Mouse (Mus musculus): ENCODE results near the gene Slc35g2.

Slc35g2 gene

GRCm38 (mm10) chr9:100558991-100559390 is 11.9 kb downstream of the Slc35g2 start:
- DNase-seq (ENCODE audit: low spot score) = no peak

GRCm38 (mm10) chr9:100558023-100558573 is 12.8 kb downstream of the Slc35g2 start:
- no peak for DNase-seq (ENCODE audit: low spot score)

- no peak for DNase-seq (ENCODE audit: low spot score)
These were observed 15.2 kb downstream of the Slc35g2 start for GRCm38 (mm10) chr9:100555686-100556085.

- no peak for DNase-seq (ENCODE audit: low spot score)
These were observed 22.6 kb downstream of the Slc35g2 start for GRCm38 (mm10) chr9:100548313-100548712.

- no peak for DNase-seq (ENCODE audit: low spot score)
These were observed 24.3 kb downstream of the Slc35g2 start for GRCm38 (mm10) chr9:100546594-100546910.

GRCm38 (mm10) chr9:100545715-100546593 is 24.9 kb downstream of the Slc35g2 start, which contains the start of gene Nck1:
Nck1 (minus strand) TSS chr9:100546134.
- DNase-seq (ENCODE audit: low spot score) = peak; percentile 97

GRCm38 (mm10) chr9:100544948-100545714 is 25.8 kb downstream of the Slc35g2 start:
- no peak for DNase-seq (ENCODE audit: low spot score)

- no peak for DNase-seq (ENCODE audit: low spot score)
These were observed 35.1 kb downstream of the Slc35g2 start for GRCm38 (mm10) chr9:100535618-100536262.

GRCm38 (mm10) chr9:100534686-100535085 is 36.2 kb downstream of the Slc35g2 start:
- DNase-seq (ENCODE audit: low spot score) = no peak

- DNase-seq (ENCODE audit: low spot score) = no peak
These were observed 37.9 kb downstream of the Slc35g2 start for GRCm38 (mm10) chr9:100532847-100533505.

GRCm38 (mm10) chr9:100531296-100531695 is 39.6 kb downstream of the Slc35g2 start:
- DNase-seq (ENCODE audit: low spot score) = no peak

- no peak for DNase-seq (ENCODE audit: low spot score)
These were observed 45.7 kb downstream of the Slc35g2 start for GRCm38 (mm10) chr9:100525225-100525624.

- DNase-seq (ENCODE audit: low spot score) = no peak
These were observed 48.9 kb downstream of the Slc35g2 start for GRCm38 (mm10) chr9:100522029-100522428.

- DNase-seq (ENCODE audit: low spot score) = no peak
These were observed 50.3 kb downstream of the Slc35g2 start for GRCm38 (mm10) chr9:100520586-100520985.

GRCm38 (mm10) chr9:100520012-100520411 is 50.9 kb downstream of the Slc35g2 start:
- DNase-seq (ENCODE audit: low spot score) = no peak

- no peak for DNase-seq (ENCODE audit: low spot score)
These were observed 63.3 kb downstream of the Slc35g2 start for GRCm38 (mm10) chr9:100507581-100507980.

GRCm38 (mm10) chr9:100506652-100507051 is 64.2 kb downstream of the Slc35g2 start:
- peak; percentile 14 for DNase-seq (ENCODE audit: low spot score)

GRCm38 (mm10) chr9:100505498-100505897 is 65.4 kb downstream of the Slc35g2 start:
- no peak for DNase-seq (ENCODE audit: low spot score)
